Mouse (Mus musculus): ENCODE data around the gene Fgfr2.

GRCm38 (mm10) chr7:132439916-132440315 lies 683.2 kb downstream of the Fgfr2 start:
- no peak for TF ChIP-seq MAX (IDR thresholded peaks at IDR 0.05; ENCODE audit: low read depth)
- TF ChIP-seq USF1 (IDR thresholded peaks at IDR 0.05; ENCODE audit: low read depth) = no peak
- no peak for TF ChIP-seq POLR2A (IDR thresholded peaks at IDR 0.05; ENCODE audit: insufficient read length, low read depth)
